Mouse (Mus musculus) MEL (cell line): ENCODE measurements at regions not wholly inside any gene's neighbourhood (a gene's known extent, or its start where the extent isn't known, plus 50 kb on each side); places are given as distances from the start of the nearest gene placed in this dataset.

Source experiments
- DNase-seq: peaks from one replicate; pipeline ENCODE4 v3.0.0; 2011; ENCODE audit warnings: low read depth, low spot score
- H3K27ac ChIP-seq: 2 replicates; pipeline ENCODE4 v1.5.1; 2012; ENCODE audit warnings: low read depth, mild to moderate bottlenecking, control low read depth, low read length, moderate library complexity; ENCODE audit not compliant: control insufficient read depth
- H3K27me3 ChIP-seq, 2 experiments: fragments of 150-350 bp in 1 of 2; sonication (generic) in 1 of 2; 2 replicates each; pipeline ENCODE4 v1.6.1; 2012; ENCODE audit warnings: low read length in 2 of 2, mild to moderate bottlenecking in 2 of 2, improper control_type of control experiment in 1 of 2, moderate library complexity in 1 of 2; ENCODE audit not compliant: insufficient read depth in 2 of 2, control insufficient read depth in 1 of 2
- H3K36me3 ChIP-seq, 2 experiments: 2 replicates each; pipeline ENCODE4 v1.6.1; 2012 to 2014; ENCODE audit warnings: low read length in 2 of 2, improper control_type of control experiment in 1 of 2, inconsistent platforms in 1 of 2, mild to moderate bottlenecking in 1 of 2; ENCODE audit not compliant: insufficient read depth in 2 of 2, control insufficient read depth in 1 of 2
- H3K4me1 ChIP-seq, 2 experiments: fragments of 150-350 bp in 1 of 2; sonication (generic) in 1 of 2; 2 replicates each; pipeline ENCODE4 v1.6.1; 2012; ENCODE audit warnings: low read length in 2 of 2, improper control_type of control experiment in 1 of 2, mild to moderate bottlenecking in 1 of 2; ENCODE audit not compliant: insufficient read depth in 2 of 2, control insufficient read depth in 1 of 2
- H3K4me3 ChIP-seq, 2 experiments: fragments of 150-350 bp in 1 of 2; sonication (generic) in 1 of 2; 2 replicates each; pipeline ENCODE4 v1.5.1; 2012; ENCODE audit warnings: low read depth in 2 of 2, low read length in 2 of 2, mild to moderate bottlenecking in 2 of 2, moderate library complexity in 2 of 2, control low read depth in 1 of 2, improper control_type of control experiment in 1 of 2; ENCODE audit not compliant: control insufficient read depth in 1 of 2, insufficient read depth in 1 of 2
- H3K79me2 ChIP-seq: 2 replicates; pipeline ENCODE4 v1.6.1; 2012; ENCODE audit warnings: mild to moderate bottlenecking, low read length, moderate library complexity; ENCODE audit not compliant: control insufficient read depth, poor library complexity, insufficient read depth
- H3K9ac ChIP-seq: 2 replicates; pipeline ENCODE4 v1.6.1; 2012; ENCODE audit warnings: low read depth, mild to moderate bottlenecking, control low read depth, low read length, moderate library complexity; ENCODE audit not compliant: control insufficient read depth, poor library complexity, severe bottlenecking
- H3K9me3 ChIP-seq: fragments of 150-350 bp; sonication (generic); replicated peaks from 2 replicates; pipeline ENCODE4 v1.6.1; 2012; ENCODE audit warnings: mild to moderate bottlenecking, low read length, improper control_type of control experiment, moderate library complexity; ENCODE audit not compliant: insufficient read depth
- BHLHE40 ChIP-seq: IDR thresholded peaks from 2 replicates; pipeline ENCODE4 v1.6.1; 2012; ENCODE audit warnings: low read depth, mild to moderate bottlenecking, inconsistent platforms, low read length, improper control_type of control experiment, borderline replicate concordance
- CHD2 ChIP-seq: IDR thresholded peaks from 2 replicates; pipeline ENCODE4 v1.6.1; 2011; ENCODE audit warnings: low read length, improper control_type of control experiment
- CTCF ChIP-seq, 3 experiments: IDR thresholded peaks in 2 of 3; conservative IDR thresholded peaks in 1 of 3; 2 replicates each; pipeline ENCODE4 v1.5.1; 2011 to 2012; ENCODE audit warnings: low read length in 3 of 3, low read depth in 2 of 3, mild to moderate bottlenecking in 2 of 3, improper control_type of control experiment in 1 of 3, inconsistent platforms in 1 of 3, mixed read lengths in 1 of 3, moderate library complexity in 1 of 3; ENCODE audit not compliant: control insufficient read depth in 1 of 3, insufficient read depth in 1 of 3, poor library complexity in 1 of 3, severe bottlenecking in 1 of 3
- E2F4 ChIP-seq: IDR thresholded peaks from 2 replicates; pipeline ENCODE4 v1.6.1; 2011; ENCODE audit warnings: low read depth, low read length, improper control_type of control experiment, borderline replicate concordance
- ELF1 ChIP-seq: IDR thresholded peaks from 2 replicates; pipeline ENCODE4 v1.6.1; 2014; ENCODE audit warnings: low read depth, mild to moderate bottlenecking, inconsistent platforms, low read length, improper control_type of control experiment, moderate library complexity
- EP300 ChIP-seq, 2 experiments: IDR thresholded peaks; 2 replicates each; pipeline ENCODE4 v1.6.1; 2011; ENCODE audit warnings: improper control_type of control experiment in 2 of 2, low read length in 2 of 2, low read depth in 1 of 2, mild to moderate bottlenecking in 1 of 2
- ETS1 ChIP-seq: IDR thresholded peaks from 2 replicates; pipeline ENCODE4 v1.6.1; 2012; ENCODE audit warnings: low read depth, mild to moderate bottlenecking, inconsistent platforms, low read length, improper control_type of control experiment, moderate library complexity
- GATA1 ChIP-seq: IDR thresholded peaks from 2 replicates; pipeline ENCODE4 v1.6.1; 2011; ENCODE audit warnings: low read depth, low read length, improper control_type of control experiment
- KAT2A ChIP-seq: conservative IDR thresholded peaks from 2 replicates; pipeline ENCODE4 v1.6.1; 2012; ENCODE audit warnings: low read depth, low read length, improper control_type of control experiment, inconsistent platforms
- MAFK ChIP-seq: IDR thresholded peaks from 2 replicates; pipeline ENCODE4 v1.6.1; 2011; ENCODE audit warnings: low read depth, mild to moderate bottlenecking, low read length, improper control_type of control experiment, borderline replicate concordance
- MEF2A ChIP-seq: IDR thresholded peaks from 2 replicates; pipeline ENCODE4 v1.6.1; 2014; ENCODE audit warnings: low read depth, mild to moderate bottlenecking, inconsistent platforms, low read length, improper control_type of control experiment; ENCODE audit not compliant: poor library complexity, insufficient replicate concordance, severe bottlenecking; ENCODE audit errors: extremely low read depth
- MYB ChIP-seq: IDR thresholded peaks from 2 replicates; pipeline ENCODE4 v1.6.1; 2011; ENCODE audit warnings: mild to moderate bottlenecking, low read depth, low read length, improper control_type of control experiment
- NELFE ChIP-seq: IDR thresholded peaks from 2 replicates; pipeline ENCODE4 v1.6.1; 2011; ENCODE audit warnings: low read depth, low read length, improper control_type of control experiment
- NRF1 ChIP-seq: IDR thresholded peaks from 2 replicates; pipeline ENCODE4 v1.6.1; 2014; ENCODE audit warnings: low read depth, mild to moderate bottlenecking, inconsistent platforms, low read length, improper control_type of control experiment, moderate library complexity; ENCODE audit not compliant: poor library complexity, insufficient read depth, severe bottlenecking
- POLR2AphosphoS2 ChIP-seq: IDR thresholded peaks from 2 replicates; pipeline ENCODE4 v1.6.1; 2011; ENCODE audit warnings: low read length, improper control_type of control experiment
- POLR2AphosphoS5 ChIP-seq: IDR thresholded peaks from 2 replicates; pipeline ENCODE4 v1.6.1; 2012; ENCODE audit warnings: low read depth, borderline replicate concordance, mild to moderate bottlenecking, inconsistent platforms, low read length, moderate library complexity, mixed read lengths
- RCOR1 ChIP-seq: IDR thresholded peaks from 2 replicates; pipeline ENCODE4 v1.6.1; 2012; ENCODE audit warnings: low read depth, mild to moderate bottlenecking, inconsistent platforms, low read length, improper control_type of control experiment
- SMC3 ChIP-seq: IDR thresholded peaks from 2 replicates; pipeline ENCODE4 v1.6.1; 2011; ENCODE audit warnings: low read depth, low read length, improper control_type of control experiment
- TAL1 ChIP-seq: IDR thresholded peaks from 2 replicates; pipeline ENCODE4 v1.6.1; 2012; ENCODE audit warnings: mild to moderate bottlenecking, inconsistent platforms, low read length, moderate library complexity, mixed read lengths
- TBP ChIP-seq: IDR thresholded peaks from 2 replicates; pipeline ENCODE4 v1.8.0; 2011; ENCODE audit warnings: low read depth, low read length, improper control_type of control experiment
- TCF12 ChIP-seq: IDR thresholded peaks from 2 replicates; pipeline ENCODE4 v1.6.1; 2014; ENCODE audit warnings: low read depth, mild to moderate bottlenecking, inconsistent platforms, low read length, improper control_type of control experiment, moderate library complexity
- UBTF ChIP-seq: IDR thresholded peaks from 2 replicates; pipeline ENCODE4 v1.6.1; 2012; ENCODE audit warnings: low read depth, mild to moderate bottlenecking, inconsistent platforms, low read length, improper control_type of control experiment, moderate library complexity, borderline replicate concordance; ENCODE audit not compliant: insufficient read depth
- USF1 ChIP-seq: IDR thresholded peaks from 2 replicates; pipeline ENCODE4 v1.6.1; 2014; ENCODE audit warnings: low read depth, mild to moderate bottlenecking, inconsistent platforms, low read length, improper control_type of control experiment, moderate library complexity
- USF2 ChIP-seq, 2 experiments: IDR thresholded peaks; 2 replicates each; pipeline ENCODE4 v1.6.1; 2011 to 2012; ENCODE audit warnings: improper control_type of control experiment in 2 of 2, low read length in 2 of 2, borderline replicate concordance in 1 of 2, inconsistent platforms in 1 of 2, low read depth in 1 of 2, mild to moderate bottlenecking in 1 of 2; ENCODE audit not compliant: insufficient read depth in 1 of 2
- ZC3H11A ChIP-seq: IDR thresholded peaks from 2 replicates; pipeline ENCODE4 v1.6.1; 2012; ENCODE audit warnings: low read depth, mild to moderate bottlenecking, inconsistent platforms, low read length, improper control_type of control experiment
- ZKSCAN1 ChIP-seq: IDR thresholded peaks from 2 replicates; pipeline ENCODE4 v1.6.1; 2012; ENCODE audit warnings: low read depth, mild to moderate bottlenecking, inconsistent platforms, low read length, improper control_type of control experiment, moderate library complexity
- ZMIZ1 ChIP-seq: IDR thresholded peaks from 2 replicates; pipeline ENCODE4 v1.6.1; 2012; ENCODE audit warnings: low read depth, mild to moderate bottlenecking, inconsistent platforms, low read length, improper control_type of control experiment, moderate library complexity
- ZNF384 ChIP-seq: IDR thresholded peaks from 2 replicates; pipeline ENCODE4 v1.6.1; 2012; ENCODE audit warnings: low read depth, mild to moderate bottlenecking, inconsistent platforms, low read length, improper control_type of control experiment

DNA sequence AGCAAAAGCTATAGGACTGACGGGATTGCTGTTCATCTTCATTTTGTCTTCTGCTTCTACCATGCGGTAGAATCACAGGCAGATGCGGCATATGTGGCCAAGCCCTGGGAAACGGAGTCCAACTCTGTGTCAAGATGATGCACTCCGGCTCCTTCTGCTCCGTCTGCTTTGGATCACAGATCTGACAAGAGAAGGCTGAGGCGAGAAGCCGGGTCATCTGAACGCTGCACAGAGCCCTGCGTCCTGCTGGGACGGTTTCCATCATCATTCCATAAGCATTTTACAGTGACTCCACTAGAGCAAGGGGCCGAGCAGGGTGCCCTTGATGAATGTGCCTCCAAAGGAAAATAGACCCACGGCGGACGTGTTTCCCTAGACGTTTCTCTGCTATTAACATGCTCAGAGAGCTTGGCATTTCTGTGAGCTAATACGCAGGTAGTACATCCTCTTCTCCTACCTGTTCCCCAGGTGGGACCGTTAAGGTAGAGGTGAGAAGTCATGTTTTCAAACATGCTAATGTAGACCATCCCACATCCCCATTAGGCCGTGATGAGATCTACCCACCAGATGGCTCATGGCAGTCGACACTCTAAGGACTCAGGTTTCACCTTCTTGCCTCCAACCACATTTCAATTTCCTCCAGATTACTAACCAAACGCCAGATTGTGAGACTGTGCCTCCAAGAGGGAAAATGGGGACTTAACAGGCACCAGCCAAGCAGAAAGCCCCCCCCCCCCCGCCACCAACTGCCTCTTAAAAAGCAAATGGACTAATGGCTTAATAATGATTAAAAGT lies 79.6 kb downstream of the Actbl2 start:
- H3K79me2 ChIP-seq, result no peaks in the 10 kb centered on the region
- TF ChIP-seq KAT2A, result no peak
- no peak for TF ChIP-seq UBTF
- TF ChIP-seq BHLHE40, result no peak
- no peak for TF ChIP-seq TCF12
- no peak for TF ChIP-seq E2F4
- no peak for TF ChIP-seq POLR2AphosphoS2
- TF ChIP-seq TBP, result no peak
- TF ChIP-seq TAL1, result no peak
- no peak for TF ChIP-seq ELF1
- TF ChIP-seq NRF1, result no peak
- TF ChIP-seq USF1, result no peak
- TF ChIP-seq CTCF (IDR thresholded peaks at IDR 0.05 in 2 of 3, conservative IDR thresholded peaks at IDR 0.05 in 1 of 3; ENCODE audit: control insufficient read depth in 1 of 3, insufficient read depth in 1 of 3, low read depth in 2 of 3, low read length in 3 of 3, poor library complexity in 1 of 3, severe bottlenecking in 1 of 3), result no peak
- no peak for TF ChIP-seq RCOR1
- TF ChIP-seq USF2 (IDR thresholded peaks at IDR 0.05; ENCODE audit: borderline replicate concordance in 1 of 2, insufficient read depth in 1 of 2, low read depth in 1 of 2, low read length in 2 of 2), result no peak
- TF ChIP-seq ZNF384, result no peak
- TF ChIP-seq POLR2AphosphoS5, result no peak
- TF ChIP-seq NELFE, result no peak
- no peaks in the 10 kb centered on the region for H3K27me3 ChIP-seq
- H3K9me3 ChIP-seq, result no peaks in the 10 kb centered on the region
- H3K9ac ChIP-seq, result no peak overlapping the region
- no peaks in the 10 kb centered on the region for H3K4me1 ChIP-seq
- no peak overlapping the region for H3K4me3 ChIP-seq
- no peak overlapping the region for H3K27ac ChIP-seq
- H3K36me3 ChIP-seq, result no peaks in the 10 kb centered on the region
- DNase-seq, result no peak

DNA sequence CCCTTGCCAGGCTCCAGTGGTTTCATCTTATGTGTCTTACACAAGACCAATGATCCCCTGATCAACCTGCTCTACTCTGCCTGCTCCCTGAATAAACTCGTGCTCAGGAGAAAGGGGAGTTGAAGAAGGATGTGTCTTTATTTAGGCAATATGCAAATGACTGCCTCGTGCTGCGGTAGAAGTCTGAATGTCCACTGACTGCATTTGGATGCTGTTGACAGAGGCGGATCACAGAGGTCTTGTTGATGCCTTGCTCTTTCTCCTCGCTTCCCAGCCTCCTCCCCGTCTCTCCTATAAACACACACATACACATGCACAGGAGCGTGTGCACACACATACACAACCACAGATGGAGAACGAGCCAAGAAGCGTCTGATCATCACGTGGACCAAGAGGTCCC lies 90.2 kb downstream of the Actbl2 start:
- Histone ChIP-seq H3K4me1 (peaks cover 0 to 7% of the 10 kb centered on the region in 2 experiments; a peak in 2 of 4 replicates), H3K27me3 (no peaks in the 10 kb centered on the region), H3K4me3 (no peak overlapping the region), H3K79me2 (no peaks in the 10 kb centered on the region), H3K36me3 (peaks cover 0 to 8% of the 10 kb centered on the region in 2 experiments; a peak in 2 of 4 replicates), H3K27ac (no peak overlapping the region), H3K9me3 (no peaks in the 10 kb centered on the region), H3K9ac (no peak overlapping the region)
- DNase-seq, result no peak
- TF ChIP-seq ZC3H11A, result no peak
- no peak for TF ChIP-seq ZKSCAN1
- no peak for TF ChIP-seq ZMIZ1
- TF ChIP-seq MYB, result no peak
- no peak for TF ChIP-seq MAFK
- no peak for TF ChIP-seq E2F4
- no peak for TF ChIP-seq MEF2A
- no peak for TF ChIP-seq RCOR1
- TF ChIP-seq EP300 (IDR thresholded peaks at IDR 0.05; ENCODE audit: low read depth in 1 of 2, low read length in 2 of 2), result no peak
- TF ChIP-seq CHD2, result no peak
- TF ChIP-seq GATA1, result no peak
- no peak for TF ChIP-seq ETS1
- no peak for TF ChIP-seq USF2 (IDR thresholded peaks at IDR 0.05; ENCODE audit: borderline replicate concordance in 1 of 2, insufficient read depth in 1 of 2, low read depth in 1 of 2, low read length in 2 of 2)
- TF ChIP-seq TCF12, result no peak
- TF ChIP-seq SMC3, result no peak
